Mouse (Mus musculus) heart, embryonic 11.5 days (tissue): ENCODE measurements around the gene Ttc26. TPM values are rescaled to one million over a fixed set of nuclear protein-coding genes. Genes with fewer than 3 reads are reported as not detected.

ENCODE experiments used
- ATAC-seq: fragments of 200-750 bp; cut with Nextera tagmentation; replicated peaks from 2 replicates; pipeline ENCODE4 v1.8.0; 2017; ENCODE audit warnings: moderate library complexity; ENCODE audit not compliant: insufficient number of reproducible peaks, low FRiP score, low TSS enrichment
- H3K27ac ChIP-seq: fragments of 300-500 bp; sonication (generic); 2 replicates; pipeline ENCODE4 v1.5.1; 2014; ENCODE audit warnings: mild to moderate bottlenecking, low read depth, low read length
- H3K27me3 ChIP-seq: fragments of 300-500 bp; sonication (generic); 2 replicates; pipeline ENCODE4 v1.6.1; 2014; ENCODE audit warnings: mild to moderate bottlenecking, low read length, mixed read lengths; ENCODE audit not compliant: control insufficient read depth, insufficient read depth
- H3K36me3 ChIP-seq: fragments of 300-500 bp; sonication (generic); 2 replicates; pipeline ENCODE4 v1.6.1; 2014; ENCODE audit warnings: mild to moderate bottlenecking, low read length, moderate library complexity, mixed read lengths; ENCODE audit not compliant: control insufficient read depth, insufficient read depth
- H3K4me1 ChIP-seq: fragments of 300-500 bp; sonication (generic); 2 replicates; pipeline ENCODE4 v1.6.1; 2014; ENCODE audit warnings: low read length; ENCODE audit not compliant: control insufficient read depth, insufficient read depth
- H3K4me2 ChIP-seq: fragments of 300-500 bp; sonication (generic); 2 replicates; pipeline ENCODE4 v1.6.1; 2014; ENCODE audit warnings: mild to moderate bottlenecking, moderate library complexity
- H3K4me3 ChIP-seq: fragments of 300-500 bp; sonication (generic); 2 replicates; pipeline ENCODE4 v1.5.1; 2014; ENCODE audit warnings: low read depth, low read length
- H3K9ac ChIP-seq: fragments of 300-500 bp; sonication (generic); 2 replicates; pipeline ENCODE4 v1.6.1; 2014; ENCODE audit warnings: mild to moderate bottlenecking, low read depth, low read length, moderate library complexity
- H3K9me3 ChIP-seq: fragments of 300-500 bp; sonication (generic); replicated peaks from 2 replicates; pipeline ENCODE4 v1.6.1; 2016; ENCODE audit warnings: low read length; ENCODE audit not compliant: control insufficient read depth
- WGBS: fragments of 180-500 bp; shearing (Covaris S2); extraction: QIAGEN DNeasy Blood & Tissue Kit; methylation state at CpG from one replicate; pipeline ENCODE4 v1.1.7; 2014; ENCODE audit not compliant: insufficient replicate concordance; 5-methylcytosine and 5-hydroxymethylcytosine counted together
- polyA plus RNA-seq: library from polyadenylated mRNA; unstranded; fragments of >200 nt; fragmentation: Nextera tagmentation; extraction: Ambion mirVana; gene quantifications from 2 replicates; pipeline ENCODE4 v1.2.1, GENCODE M21; 2014

Ttc26 gene
- 3.3 and 3.6 TPM in 2 replicates for polyA plus RNA-seq

GRCm38 (mm10) chr6:38381129-38381771 is at the start of gene Ttc26:
Gene Ttc26 (plus strand): TSS chr6:38381469.
- Histone ChIP-seq H3K4me1 (0 out of 2 replicates have a peak, but pooled peaks cover 4% of the 10 kb centered on the region), H3K27me3 (no peaks in the 10 kb centered on the region), H3K4me3 (peak within 1 kb of the TSS; percentile 62), H3K9me3 (no peaks in the 10 kb centered on the region), H3K4me2 (peak within 1 kb of the TSS; percentile 89), H3K27ac (0 out of 2 replicates have a peak within 1 kb of the TSS, but pooled peaks have one; percentile 16), H3K9ac (peak within 1 kb of the TSS; percentile 74), H3K36me3 (no peaks in the 10 kb centered on the region)
- 1% methylated on average over 26 of the region's 26 CpGs for WGBS
- peak; percentile 78 for ATAC-seq

- H3K4me2 ChIP-seq = no peak overlapping the region
- H3K27ac ChIP-seq = no peak overlapping the region
- H3K4me1 ChIP-seq = no peaks in the 10 kb centered on the region
- no peak overlapping the region for H3K4me3 ChIP-seq
- no peak overlapping the region for H3K9ac ChIP-seq
- H3K27me3 ChIP-seq = no peaks in the 10 kb centered on the region
- WGBS = 82% methylated on average over 6 of the region's 6 CpGs
- 0 out of 2 replicates have a peak, but pooled peaks cover 3% of the 10 kb centered on the region for H3K36me3 ChIP-seq
- no peaks in the 10 kb centered on the region for H3K9me3 ChIP-seq
- no peak for ATAC-seq
Measured at GRCm38 (mm10) chr6:38335264-38335663, 46.0 kb upstream of the Ttc26 start.

GRCm38 (mm10) chr6:38337166-38337705 is 44.0 kb upstream of the Ttc26 start:
- Histone ChIP-seq H3K4me3 (no peak overlapping the region), H3K27me3 (no peaks in the 10 kb centered on the region), H3K9me3 (no peaks in the 10 kb centered on the region), H3K4me1 (peaks cover 8% of the 10 kb centered on the region), H3K4me2 (no peak overlapping the region), H3K9ac (no peak overlapping the region), H3K36me3 (no peaks in the 10 kb centered on the region), H3K27ac (no peak overlapping the region)
- no peak for ATAC-seq
- WGBS = 85% methylated on average over 4 of the region's 4 CpGs

GRCm38 (mm10) chr6:38337951-38338350 is 43.3 kb upstream of the Ttc26 start:
- H3K9me3 ChIP-seq = no peaks in the 10 kb centered on the region
- peaks cover 11% of the 10 kb centered on the region for H3K4me1 ChIP-seq
- ATAC-seq = no peak
- no peak overlapping the region for H3K4me3 ChIP-seq
- no peaks in the 10 kb centered on the region for H3K36me3 ChIP-seq
- no peak overlapping the region for H3K9ac ChIP-seq
- H3K27ac ChIP-seq = no peak overlapping the region
- no peaks in the 10 kb centered on the region for H3K27me3 ChIP-seq
- H3K4me2 ChIP-seq = no peak overlapping the region
- 84% methylated on average over 6 of the region's 6 CpGs for WGBS

- Histone ChIP-seq H3K27me3 (no peaks in the 10 kb centered on the region), H3K36me3 (no peaks in the 10 kb centered on the region), H3K4me1 (peaks cover 14% of the 10 kb centered on the region), H3K9ac (no peak overlapping the region), H3K9me3 (no peaks in the 10 kb centered on the region), H3K4me3 (no peak overlapping the region), H3K4me2 (no peak overlapping the region), H3K27ac (no peak overlapping the region)
- ATAC-seq = no peak
- WGBS = 70% methylated on average over 2 of the region's 2 CpGs
Measured at GRCm38 (mm10) chr6:38339078-38339477, 42.2 kb upstream of the Ttc26 start.

- 16% methylated on average over 11 of the region's 11 CpGs for WGBS
- Histone ChIP-seq H3K9ac (peak overlapping the region; percentile 13; the same call in 1 of the 2 replicates), H3K4me2 (peak overlapping the region; percentile 50), H3K36me3 (no peaks in the 10 kb centered on the region), H3K9me3 (no peaks in the 10 kb centered on the region), H3K4me1 (peaks cover 14% of the 10 kb centered on the region), H3K27ac (peak overlapping the region; percentile 82), H3K27me3 (no peaks in the 10 kb centered on the region), H3K4me3 (peak overlapping the region; percentile 22; the same call in 1 of the 2 replicates)
- peak; percentile 89 for ATAC-seq
Measured at GRCm38 (mm10) chr6:38341751-38342665, 39.3 kb upstream of the Ttc26 start.

GRCm38 (mm10) chr6:38342666-38342992 is 38.6 kb upstream of the Ttc26 start:
- peak overlapping the region; percentile 82 for H3K27ac ChIP-seq
- peak overlapping the region; percentile 50 for H3K4me2 ChIP-seq
- peak overlapping the region; percentile 13; the same call in 1 of the 2 replicates for H3K9ac ChIP-seq
- peaks cover 14% of the 10 kb centered on the region for H3K4me1 ChIP-seq
- H3K27me3 ChIP-seq = no peaks in the 10 kb centered on the region
- no peak for ATAC-seq
- H3K9me3 ChIP-seq = no peaks in the 10 kb centered on the region
- peak overlapping the region; percentile 22; the same call in 1 of the 2 replicates for H3K4me3 ChIP-seq
- H3K36me3 ChIP-seq = no peaks in the 10 kb centered on the region
- WGBS = 38% methylated on average over 8 of the region's 8 CpGs

GRCm38 (mm10) chr6:38343581-38343980 is 37.7 kb upstream of the Ttc26 start:
- H3K36me3 ChIP-seq = no peaks in the 10 kb centered on the region
- no peaks in the 10 kb centered on the region for H3K9me3 ChIP-seq
- WGBS = 60% methylated on average over 3 of the region's 3 CpGs
- H3K4me2 ChIP-seq = peak overlapping the region; percentile 46
- peak overlapping the region; percentile 70 for H3K27ac ChIP-seq
- H3K9ac ChIP-seq = no peak overlapping the region
- H3K4me1 ChIP-seq = peaks cover 14% of the 10 kb centered on the region
- H3K27me3 ChIP-seq = no peaks in the 10 kb centered on the region
- ATAC-seq = no peak
- no peak overlapping the region for H3K4me3 ChIP-seq
